Mouse (Mus musculus) induced T-regulatory cell, adult 2 months (primary cell): ENCODE measurements around the gene Atp12a.

Experiments
- DNase-seq: peaks from one replicate; pipeline ENCODE4 v3.0.0-alpha.2; 2012; ENCODE audit warnings: low read depth

Atp12a gene

GRCm38 (mm10) chr14:56379336-56379735, 14.5 kb downstream of the Atp12a start:
- no peak for DNase-seq

DNA sequence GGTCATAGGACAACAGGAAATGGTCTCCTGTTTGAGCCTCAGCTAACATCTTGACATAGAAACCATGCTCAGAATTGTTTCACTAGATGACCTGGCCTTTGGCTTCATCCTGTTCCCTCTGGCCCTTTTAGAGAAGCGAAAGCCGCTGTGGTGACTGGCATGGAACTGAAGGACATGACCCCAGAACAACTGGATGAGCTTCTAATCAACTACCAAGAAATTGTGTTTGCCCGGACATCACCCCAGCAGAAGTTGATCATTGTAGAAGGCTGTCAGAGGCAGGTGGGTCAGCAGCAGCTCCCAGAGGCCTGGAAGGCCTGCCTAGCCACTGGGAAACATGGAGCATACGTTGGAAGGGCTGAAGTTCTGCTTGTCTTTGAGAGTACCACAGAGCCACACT, 17.5 kb downstream of the Atp12a start:
- DNase-seq: no peak

DNA sequence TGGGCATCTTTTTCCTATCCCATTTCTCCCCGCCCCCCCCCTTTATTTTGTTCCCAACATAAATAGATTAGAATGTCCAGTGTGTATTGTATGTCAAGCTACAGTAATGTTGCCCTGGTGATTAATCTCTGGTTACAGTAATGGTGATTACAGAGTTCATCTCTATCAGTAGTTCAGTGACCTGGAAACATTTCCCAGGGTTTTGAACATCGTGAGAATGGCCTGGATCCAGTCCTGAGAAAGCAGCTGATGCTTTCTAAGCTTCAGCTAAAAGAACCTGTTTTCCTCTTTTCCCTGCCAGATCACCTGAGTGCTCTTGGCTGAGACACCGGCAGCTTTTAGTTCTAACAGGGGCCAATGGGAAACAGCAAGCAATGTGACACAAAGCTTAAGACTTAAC, 25.4 kb downstream of the Atp12a start:
- DNase-seq: no peak

- no peak for DNase-seq
These were observed 28.9 kb downstream of the Atp12a start for GRCm38 (mm10) chr14:56393704-56394312.

DNA sequence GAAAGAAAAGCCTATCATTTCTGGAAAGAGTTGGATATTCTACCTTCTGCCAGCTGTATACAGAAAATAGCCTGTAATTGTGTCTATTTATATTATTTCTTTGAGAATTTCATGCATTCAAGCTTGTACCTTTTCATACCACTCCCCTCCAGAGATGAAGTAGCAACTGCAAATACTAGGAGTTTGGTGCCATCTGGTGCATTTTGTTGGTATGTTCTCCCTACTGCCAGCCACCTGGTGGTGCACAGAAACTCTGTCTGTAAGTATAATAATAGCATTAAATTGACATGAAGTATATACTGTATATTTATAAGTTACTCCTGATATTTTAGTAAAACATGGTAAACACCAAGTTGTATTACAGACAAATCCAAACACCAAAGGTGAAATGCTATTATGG, 33.1 kb downstream of the Atp12a start:
- DNase-seq: peak; percentile 64

DNA sequence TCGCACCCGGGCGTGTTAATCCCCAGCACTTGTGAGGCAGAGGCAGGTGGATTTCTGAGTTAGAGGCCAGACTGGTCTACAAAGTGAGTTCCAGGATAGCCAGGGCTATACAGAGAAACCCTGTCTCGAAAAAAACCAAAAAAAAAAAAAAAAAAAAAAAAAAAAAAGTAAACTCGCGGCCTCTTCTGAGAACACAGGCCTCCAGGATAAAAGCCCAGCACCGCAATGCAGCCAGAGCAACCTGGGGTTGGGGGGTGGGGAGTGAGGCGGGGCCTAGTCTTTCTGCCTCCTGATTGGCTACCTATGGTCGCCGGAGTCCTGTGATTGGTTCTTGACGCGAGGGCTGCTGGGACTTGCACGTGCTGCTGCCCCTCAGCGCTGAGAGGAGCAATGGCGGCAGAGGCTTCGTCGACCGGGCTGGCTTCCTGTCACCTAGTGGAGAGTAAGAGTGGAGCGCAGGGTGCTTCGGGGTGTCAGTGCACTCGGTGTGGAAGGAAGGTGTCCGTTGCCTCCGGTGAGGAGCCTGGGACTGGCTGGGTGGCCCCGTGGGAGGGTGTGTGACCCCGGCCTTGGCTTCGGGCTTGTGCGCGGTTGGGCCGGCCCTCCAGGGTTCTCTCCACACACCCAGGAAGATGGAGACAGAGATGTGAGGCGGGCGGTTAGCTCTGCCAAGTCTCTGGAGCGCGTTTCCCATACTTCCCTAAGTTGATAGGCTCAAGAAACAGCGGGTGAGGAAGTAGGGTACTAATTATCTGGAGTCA, 37.6 kb downstream of the Atp12a start, which contains the start of gene Rnf17:
Gene Rnf17, plus strand, starts transcription at position 271 of the 761 bp plus-strand sequence.
- DNase-seq: no peak

- no peak for DNase-seq
These were observed 38.2 kb downstream of the Atp12a start for GRCm38 (mm10) chr14:56403072-56403375.
